Mouse (Mus musculus) lung, adult 18-20 months (tissue): Measurements from ENCODE around the gene Atxn1l.

ENCODE experiments used
- DNase-seq, 2 experiments: peaks; one replicate each; pipeline ENCODE4 v3.0.0; 2022; ENCODE audit warnings: mixed read lengths in 2 of 2

Atxn1l gene

GRCm38 (mm10) chr8:109725106-109725505 is 12.4 kb downstream of the Atxn1l start:
- DNase-seq = no peak

- no peak for DNase-seq
Measured at GRCm38 (mm10) chr8:109714961-109715360, 22.6 kb downstream of the Atxn1l start.

GRCm38 (mm10) chr8:109712521-109712920 is 25.0 kb downstream of the Atxn1l start:
- DNase-seq = no peak

GRCm38 (mm10) chr8:109707921-109708320 is 29.6 kb downstream of the Atxn1l start:
- no peak for DNase-seq

- DNase-seq = peak; percentile 77 to 86
Measured at GRCm38 (mm10) chr8:109706874-109707237, 30.7 kb downstream of the Atxn1l start.

- DNase-seq = peak in 1 of 2 experiments; percentile 27
Measured at GRCm38 (mm10) chr8:109706076-109706873, 31.3 kb downstream of the Atxn1l start.

- peak; percentile 93 to 95 for DNase-seq
Measured at GRCm38 (mm10) chr8:109705320-109706075, 32.0 kb downstream of the Atxn1l start, which contains the start of gene Zfp821. Zfp821 (plus strand) TSS chr8:109705546.

GRCm38 (mm10) chr8:109704565-109705319 is 32.8 kb downstream of the Atxn1l start:
- peak; percentile 63 to 74 for DNase-seq

GRCm38 (mm10) chr8:109698477-109698876 is 39.1 kb downstream of the Atxn1l start:
- DNase-seq = no peak

- no peak for DNase-seq
Measured at GRCm38 (mm10) chr8:109697754-109698153, 39.8 kb downstream of the Atxn1l start.

- no peak for DNase-seq
Measured at GRCm38 (mm10) chr8:109694154-109694553, 43.4 kb downstream of the Atxn1l start.

GRCm38 (mm10) chr8:109693146-109693900 is 44.2 kb downstream of the Atxn1l start, which contains the start of gene Ist1:
Ist1 (minus strand) TSS chr8:109693260.
- DNase-seq = peak; percentile 98 to 99

GRCm38 (mm10) chr8:109692443-109693145 is 44.9 kb downstream of the Atxn1l start:
- DNase-seq = peak in 1 of 2 experiments; percentile 56

- peak in 1 of 2 experiments; percentile 15 for DNase-seq
Measured at GRCm38 (mm10) chr8:109691769-109692168, 45.8 kb downstream of the Atxn1l start.

- DNase-seq = no peak
Measured at GRCm38 (mm10) chr8:109687248-109687647, 50.3 kb downstream of the Atxn1l start.

- no peak for DNase-seq
Measured at GRCm38 (mm10) chr8:109682120-109682519, 55.4 kb downstream of the Atxn1l start.

- DNase-seq = no peak
Measured at GRCm38 (mm10) chr8:109681535-109681934, 56.0 kb downstream of the Atxn1l start.
